Mouse (Mus musculus) kidney, postnatal 0 days (tissue): ENCODE results near the gene Olfr1330. TPM values are rescaled to one million over a fixed set of nuclear protein-coding genes. Genes with fewer than 3 reads are reported as not detected.
"Not testable (repeated sequence)": the region's sequence is repeated elsewhere in the genome, so short reads cannot be mapped to it uniquely, and the experiment has no call there.

Source experiments
- ATAC-seq: fragments of 200-750 bp; cut with Nextera tagmentation; replicated peaks from 2 replicates; pipeline ENCODE4 v1.8.0; 2017; ENCODE audit warnings: low read depth, moderate number of reproducible peaks, moderate TSS enrichment, moderate library complexity; ENCODE audit not compliant: low FRiP score
- DNase-seq: peaks from one replicate; pipeline ENCODE4 v3.0.0-alpha.2; 2016; ENCODE audit warnings: low spot score
- H3K27ac ChIP-seq: fragments of 300-500 bp; sonication (generic); 2 replicates; pipeline ENCODE4 v1.5.1; 2014; ENCODE audit warnings: mild to moderate bottlenecking
- H3K27me3 ChIP-seq: fragments of 300-500 bp; sonication (generic); 2 replicates; pipeline ENCODE4 v1.6.1; 2014; ENCODE audit warnings: low read length, mixed read lengths; ENCODE audit not compliant: insufficient read depth
- H3K36me3 ChIP-seq: fragments of 300-500 bp; sonication (generic); 2 replicates; pipeline ENCODE4 v1.6.1; 2014; ENCODE audit warnings: low read length, mixed read lengths; ENCODE audit not compliant: insufficient read depth
- H3K4me1 ChIP-seq: fragments of 300-500 bp; sonication (generic); replicated peaks from 2 replicates; pipeline ENCODE4 v1.6.1; 2014; ENCODE audit warnings: antibody characterized with exemption, low read length, mixed read lengths; ENCODE audit not compliant: insufficient read depth
- H3K4me2 ChIP-seq: fragments of 300-500 bp; sonication (generic); 2 replicates; pipeline ENCODE4 v1.6.1; 2014; ENCODE audit warnings: mild to moderate bottlenecking, low read length, moderate library complexity, mixed read lengths
- H3K4me3 ChIP-seq: fragments of 300-500 bp; sonication (generic); replicated peaks from 2 replicates; pipeline ENCODE4 v1.5.1; 2014; ENCODE audit warnings: low read depth, low read length
- H3K9ac ChIP-seq: fragments of 300-500 bp; sonication (generic); 2 replicates; pipeline ENCODE4 v1.6.1; 2014; ENCODE audit warnings: low read depth, low read length
- H3K9me3 ChIP-seq: fragments of 300-500 bp; sonication (generic); replicated peaks from 2 replicates; pipeline ENCODE4 v1.6.1; 2016; ENCODE audit warnings: low read length, inconsistent platforms, mixed read lengths
- CTCF ChIP-seq: IDR thresholded peaks from 2 replicates; pipeline ENCODE4 v1.5.1; 2016; ENCODE audit warnings: antibody characterized with exemption, low read depth, mild to moderate bottlenecking, moderate library complexity
- WGBS: fragments of 180-500 bp; shearing (Covaris S2); extraction: QIAGEN DNeasy Blood & Tissue Kit; methylation state at CpG from one replicate; pipeline ENCODE4 v1.1.7; 2014; 5-methylcytosine and 5-hydroxymethylcytosine counted together
- polyA plus RNA-seq: library from polyadenylated mRNA; unstranded; fragments of >200 nt; fragmentation: Nextera tagmentation; extraction: Ambion mirVana; gene quantifications from 2 replicates; pipeline ENCODE4 v1.2.1, GENCODE M21; 2015

The Olfr1330 gene
- not detected in 2 replicates for polyA plus RNA-seq

- H3K4me3 ChIP-seq, result no peak within 1 kb of the TSS
- no peak within 1 kb of the TSS for H3K4me2 ChIP-seq
- H3K36me3 ChIP-seq, result no peaks in the 10 kb centered on the region
- 75% methylated on average over 1 of the region's 1 CpGs for WGBS
- no peak for DNase-seq
- no peaks in the 10 kb centered on the region for H3K4me1 ChIP-seq
- H3K9ac ChIP-seq, result no peak within 1 kb of the TSS
- TF ChIP-seq CTCF, result no peak
- no peaks in the 10 kb centered on the region for H3K9me3 ChIP-seq
- no peaks in the 10 kb centered on the region for H3K27me3 ChIP-seq
- H3K27ac ChIP-seq, result no peak within 1 kb of the TSS
- ATAC-seq, result no peak
These were observed at the start of gene Olfr1330 for GRCm38 (mm10) chr4:118888297-118888696. TSS of gene Olfr1330 (plus strand) at chr4:118888597.

- WGBS, result 84% methylated on average over 1 of the region's 1 CpGs
- Histone ChIP-seq H3K4me2 (no peak overlapping the region), H3K9me3 (no peaks in the 10 kb centered on the region), H3K9ac (no peak overlapping the region), H3K27me3 (no peaks in the 10 kb centered on the region), H3K36me3 (no peaks in the 10 kb centered on the region), H3K27ac (no peak overlapping the region), H3K4me3 (no peak overlapping the region), H3K4me1 (no peaks in the 10 kb centered on the region)
- ATAC-seq (no peak), DNase-seq (no peak)
- TF ChIP-seq CTCF, result no peak
These were observed 26.6 kb upstream of the Olfr1330 start for GRCm38 (mm10) chr4:118861791-118862190.

GRCm38 (mm10) chr4:118862704-118863103 lies 25.7 kb upstream of the Olfr1330 start:
- Histone ChIP-seq H3K4me1 (no peaks in the 10 kb centered on the region), H3K36me3 (no peaks in the 10 kb centered on the region), H3K9ac (no peak overlapping the region), H3K27me3 (no peaks in the 10 kb centered on the region), H3K9me3 (no peaks in the 10 kb centered on the region), H3K4me3 (no peak overlapping the region), H3K4me2 (no peak overlapping the region), H3K27ac (no peak overlapping the region)
- DNase-seq, result no peak
- TF ChIP-seq CTCF, result no peak
- WGBS, result 68% methylated on average over 4 of the region's 4 CpGs
- no peak for ATAC-seq

GRCm38 (mm10) chr4:118864349-118864748 lies 24.0 kb upstream of the Olfr1330 start, which contains the start of gene Olfr1331:
TSS of gene Olfr1331 (plus strand) at chr4:118864649.
- ATAC-seq (no peak), DNase-seq (no peak)
- no peak for TF ChIP-seq CTCF
- 93% methylated on average over 1 of the region's 1 CpGs for WGBS
- no peaks in the 10 kb centered on the region for H3K9me3 ChIP-seq
- no peak within 1 kb of the TSS for H3K4me2 ChIP-seq
- H3K27ac ChIP-seq, result no peak within 1 kb of the TSS
- no peak within 1 kb of the TSS for H3K4me3 ChIP-seq
- no peaks in the 10 kb centered on the region for H3K4me1 ChIP-seq
- no peak within 1 kb of the TSS for H3K9ac ChIP-seq
- H3K36me3 ChIP-seq, result no peaks in the 10 kb centered on the region
- no peaks in the 10 kb centered on the region for H3K27me3 ChIP-seq

- no peak for TF ChIP-seq CTCF
- no peaks in the 10 kb centered on the region for H3K27me3 ChIP-seq
- no peaks in the 10 kb centered on the region for H3K36me3 ChIP-seq
- no peak for DNase-seq
- no peak overlapping the region for H3K27ac ChIP-seq
- no peaks in the 10 kb centered on the region for H3K4me1 ChIP-seq
- no peak overlapping the region for H3K4me2 ChIP-seq
- H3K9ac ChIP-seq, result no peak overlapping the region
- ATAC-seq, result no peak
- no peak overlapping the region for H3K4me3 ChIP-seq
- no peaks in the 10 kb centered on the region for H3K9me3 ChIP-seq
These were observed 20.8 kb upstream of the Olfr1330 start for GRCm38 (mm10) chr4:118867566-118867965.

- ATAC-seq, result no peak
- no peak overlapping the region for H3K9ac ChIP-seq
- 67% methylated on average over 2 of the region's 2 CpGs for WGBS
These were observed 13.6 kb downstream of the Olfr1330 start for GRCm38 (mm10) chr4:118901981-118902380.

GRCm38 (mm10) chr4:118917365-118917764 lies 29.0 kb downstream of the Olfr1330 start, which contains the start of gene Olfr1329:
TSS of gene Olfr1329 (minus strand) at chr4:118917465.
- H3K4me3 ChIP-seq, H3K9me3 ChIP-seq, H3K36me3 ChIP-seq, H3K27me3 ChIP-seq, H3K4me2 ChIP-seq, DNase-seq, ATAC-seq, H3K9ac ChIP-seq, H3K4me1 ChIP-seq, H3K27ac ChIP-seq: not testable (repeated sequence)
- 65% methylated on average over 2 of the region's 2 CpGs for WGBS

More at GRCm38 (mm10) chr4:118901981-118902380, 13.6 kb downstream of the Olfr1330 start:
- Histone ChIP-seq H3K4me1 (no peaks in the 10 kb centered on the region), H3K4me3 (no peak overlapping the region), H3K9me3 (no peaks in the 10 kb centered on the region), H3K36me3 (no peaks in the 10 kb centered on the region), H3K4me2 (no peak overlapping the region), H3K27ac (no peak overlapping the region), H3K27me3 (no peaks in the 10 kb centered on the region)
- TF ChIP-seq CTCF, result no peak
- DNase-seq, result no peak

- H3K36me3 ChIP-seq, ATAC-seq, H3K27ac ChIP-seq, H3K4me2 ChIP-seq, H3K4me3 ChIP-seq, H3K9ac ChIP-seq, DNase-seq, H3K27me3 ChIP-seq, H3K9me3 ChIP-seq, H3K4me1 ChIP-seq: not testable (repeated sequence)
- WGBS, result 88% methylated on average over 3 of the region's 3 CpGs
These were observed 42.9 kb downstream of the Olfr1330 start for GRCm38 (mm10) chr4:118931326-118931725.
